Mouse (Mus musculus) neural tube, postnatal 0 days (tissue): ENCODE measurements around the gene Fndc3c1. TPM values are rescaled to one million over a fixed set of nuclear protein-coding genes. Genes with fewer than 3 reads are reported as not detected.

Experiments
- microRNA-seq: library from miRNA; unstranded; fragments of <30 nt; microRNA quantifications from one replicate; pipeline ENCODE4, GENCODE M21; 2016
- polyA plus RNA-seq: library from polyadenylated mRNA; unstranded; fragments of >200 nt; fragmentation: Nextera tagmentation; extraction: Ambion mirVana; gene quantifications from 2 replicates; pipeline ENCODE4 v1.2.1, GENCODE M21; 2015

Gene Fndc3c1
- polyA plus RNA-seq: not detected in 2 replicates

DNA sequence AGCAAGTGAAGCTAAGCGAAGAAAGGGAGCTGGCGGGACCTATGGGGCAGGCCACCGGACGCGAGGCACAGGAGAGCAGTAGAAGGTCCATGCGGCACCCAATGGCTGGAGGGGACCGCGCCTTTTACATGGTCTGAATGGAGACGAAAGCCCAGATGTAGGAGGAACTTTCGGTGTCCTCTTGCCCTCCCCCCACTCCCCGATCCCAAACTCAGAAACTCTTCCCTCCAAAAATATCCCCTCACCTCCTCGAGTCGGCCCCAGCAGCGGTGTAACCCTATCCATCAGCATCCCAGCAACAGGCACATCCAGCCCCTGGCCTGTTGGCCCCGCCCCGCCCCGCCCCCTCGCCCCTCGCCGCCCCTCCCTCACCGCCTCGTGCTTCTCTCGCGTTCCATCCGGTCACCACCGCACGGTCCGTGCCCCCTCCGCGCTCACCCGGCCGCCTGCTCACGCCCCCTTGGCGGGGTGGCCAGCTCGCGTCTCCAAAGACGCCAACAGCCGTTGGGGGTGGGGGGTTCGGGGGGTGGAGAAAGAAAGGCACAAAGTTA is at the start of gene Fndc3c1:
Gene Fndc3c1, minus strand, starts transcription at position 301 of the 551 bp plus-strand sequence.

Small RNA genes within 50 kb of the gene (microRNA-seq; reads per million reads assigned to microRNA genes)
- gene Gm27428: not detected

Other genes starting within 250 kb of the Fndc3c1 start
- gene Fnd3c2, start 230.0 kb downstream of the Fndc3c1 start, polyA plus RNA-seq: not detected in 2 replicates
- 0.18 and 0.48 TPM in 2 replicates for gene Gm5127, start 97.8 kb upstream of the Fndc3c1 start, polyA plus RNA-seq
- gene Cysltr1, start 118.3 kb upstream of the Fndc3c1 start, polyA plus RNA-seq: 1.4 and 1.6 TPM in 2 replicates